Mouse (Mus musculus): ENCODE measurements around the gene Dpf1.

Dpf1 gene

DNA sequence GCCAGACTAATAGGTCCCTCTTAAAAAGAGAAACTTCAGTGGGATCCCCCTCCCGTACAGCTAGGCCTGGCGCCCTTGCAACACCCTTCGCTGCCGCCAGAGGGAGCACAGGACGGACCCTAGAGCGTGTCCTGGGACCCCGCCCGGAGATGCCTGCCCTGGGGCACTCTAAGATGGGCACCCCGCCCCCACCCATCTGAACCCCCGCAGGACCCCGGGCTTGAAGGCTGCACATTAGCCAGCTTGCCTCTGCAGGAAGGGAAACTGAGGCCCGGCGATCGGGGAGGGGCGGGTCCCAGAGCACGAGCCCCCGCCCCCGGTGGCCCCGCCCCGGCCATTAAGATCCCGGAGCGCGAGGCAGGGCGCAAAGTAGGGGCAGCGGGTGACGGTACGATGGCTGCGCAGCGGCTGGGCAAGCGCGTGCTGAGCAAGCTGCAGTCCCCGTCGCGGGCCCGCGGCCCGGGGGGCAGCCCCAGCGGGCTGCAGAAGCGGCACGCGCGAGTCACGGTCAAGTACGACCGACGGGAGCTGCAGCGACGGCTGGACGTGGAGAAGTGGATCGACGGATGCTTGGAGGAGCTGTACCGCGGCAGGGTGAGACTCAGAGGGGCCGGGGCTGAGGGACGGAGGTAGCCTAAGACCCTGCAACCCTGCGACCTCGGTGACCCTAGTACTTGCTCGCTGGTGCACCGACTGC, 14.7 kb upstream of the Dpf1 start, which contains the start of gene Ppp1r14a:
Gene Ppp1r14a (plus strand): TSS at position 367 of the 697 bp plus-strand sequence.
- DNase-seq: peak; percentile 86 to 89

DNA sequence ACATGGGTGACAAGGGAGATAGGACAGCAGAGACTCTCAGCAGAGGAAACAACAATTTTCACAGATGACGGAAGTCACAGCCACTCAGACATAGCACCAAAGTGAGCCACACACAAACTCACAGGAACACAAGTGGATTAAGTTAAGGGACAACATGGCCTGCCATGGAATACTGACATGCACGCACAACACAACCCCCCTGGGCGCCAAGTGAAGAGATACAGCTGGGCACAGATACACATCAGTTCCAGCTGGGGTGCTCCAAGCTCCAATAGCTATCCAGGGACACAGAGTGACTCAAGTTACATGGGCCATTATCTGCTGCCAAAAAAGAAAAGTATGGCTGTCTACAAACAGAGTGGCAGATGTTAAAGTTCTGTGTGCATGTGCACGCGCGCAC, 13.9 kb upstream of the Dpf1 start:
- DNase-seq: peak; percentile 78 to 93

DNA sequence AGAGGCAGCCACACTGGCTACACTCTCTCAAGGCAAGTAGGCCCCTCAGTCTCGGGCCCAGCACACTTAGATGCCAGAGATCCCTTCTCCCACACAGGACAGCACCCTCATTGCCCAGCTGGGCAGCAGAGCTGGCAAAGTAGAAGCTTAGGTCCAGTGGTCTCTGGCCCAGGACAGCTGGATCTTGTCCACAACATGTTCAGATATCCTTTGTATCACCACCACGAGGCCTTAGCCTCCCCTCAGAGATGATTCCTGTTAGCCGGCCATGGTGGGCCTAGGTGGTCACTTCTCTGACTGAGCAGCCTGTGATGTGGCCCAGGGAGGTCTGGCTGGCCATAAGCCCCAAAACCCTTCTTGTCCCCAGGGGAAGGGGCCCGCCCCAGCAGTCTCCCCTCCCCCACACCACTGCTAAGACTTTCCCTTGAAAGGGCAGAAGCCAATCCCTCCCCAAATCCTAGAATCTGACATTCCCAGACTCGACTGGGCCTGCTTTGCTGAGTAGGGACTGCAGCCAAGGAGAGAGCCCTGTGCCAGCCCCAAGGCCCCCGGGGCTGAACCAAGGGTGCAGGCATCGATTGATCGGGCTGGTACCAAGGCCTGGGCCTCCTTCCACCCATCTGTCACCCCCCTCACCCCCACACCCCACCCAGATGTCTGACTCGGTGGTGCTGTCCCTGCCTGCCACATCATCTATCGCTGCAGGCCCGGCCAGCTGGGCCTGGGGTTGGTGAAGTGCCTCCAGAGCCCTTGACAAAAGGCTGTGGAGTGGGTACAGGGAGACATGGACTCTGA, 12.9 kb upstream of the Dpf1 start:
- peak; percentile 38 to 68 for DNase-seq

DNA sequence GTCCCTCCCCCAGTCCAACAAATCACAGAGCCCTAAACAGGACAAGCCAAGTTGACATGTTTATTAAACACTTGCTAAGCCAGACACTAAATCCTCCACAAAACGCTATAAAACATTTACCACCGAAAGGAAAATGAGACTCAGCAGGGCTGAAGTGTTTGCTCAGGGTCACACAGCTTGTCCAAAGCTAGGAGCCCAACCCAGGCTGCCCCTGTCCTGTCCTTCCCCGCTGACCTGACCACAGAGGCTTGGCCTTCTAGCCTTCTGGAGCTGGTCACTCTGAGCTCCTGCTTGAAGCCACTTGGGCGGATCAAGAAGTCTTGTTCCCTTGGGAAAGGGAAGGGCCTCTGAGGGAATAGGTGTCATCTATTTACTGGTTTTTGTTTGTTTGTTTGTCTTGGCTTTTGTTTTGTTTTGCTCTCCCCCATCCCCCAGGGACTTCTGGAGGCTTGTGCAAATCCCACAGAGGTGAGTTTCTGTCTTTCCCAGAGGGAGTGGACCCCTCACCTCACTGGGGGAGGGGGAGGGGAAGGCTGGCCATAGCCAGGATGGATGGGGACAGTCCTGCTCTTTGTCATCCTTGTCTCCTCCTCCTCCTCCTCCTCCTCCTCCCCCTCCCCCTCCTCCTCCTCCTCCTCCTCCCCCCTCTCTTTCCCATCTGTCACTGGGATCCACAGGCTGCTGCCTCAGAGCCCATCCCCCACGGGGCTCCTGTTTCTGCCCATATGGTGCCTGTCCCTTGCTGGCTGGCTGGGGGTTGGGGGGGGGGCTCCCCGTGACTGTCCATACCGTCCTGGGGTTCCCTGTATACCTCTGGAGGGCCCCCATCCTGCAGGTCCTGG, 11.9 kb upstream of the Dpf1 start:
- DNase-seq: peak; percentile 34 to 62

DNA sequence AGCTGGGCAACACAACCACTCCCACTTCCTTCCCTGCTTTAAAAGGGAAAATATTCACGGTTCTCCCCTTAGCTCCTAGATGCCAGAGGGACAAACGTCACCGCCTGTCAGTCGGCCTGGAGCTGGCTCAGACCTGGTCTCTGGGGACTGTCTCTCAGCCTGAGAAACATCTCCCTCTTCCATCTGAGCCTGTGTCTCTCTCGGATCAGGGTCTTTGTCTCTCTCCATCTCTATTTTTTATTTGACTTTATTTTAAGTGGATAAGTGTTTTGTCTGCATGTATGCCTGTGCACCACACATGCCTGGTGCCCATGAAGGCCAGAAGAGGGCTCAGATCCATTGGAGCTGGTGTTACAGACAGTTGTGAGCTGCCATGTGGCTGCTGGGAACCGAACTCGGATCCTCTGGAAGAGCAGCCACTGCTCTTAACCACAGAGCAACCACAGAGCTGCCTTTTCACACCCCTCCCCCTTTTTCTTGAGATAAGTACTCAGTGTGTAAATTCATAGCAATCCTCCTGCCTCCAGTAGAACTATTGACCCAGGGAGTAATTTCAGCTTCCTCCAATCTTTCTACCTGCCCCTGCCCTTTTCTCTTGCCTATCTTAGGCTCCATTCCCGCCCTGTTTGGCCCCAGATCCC, 11.2 kb upstream of the Dpf1 start:
- peak in 1 of 2 experiments; percentile 54 for DNase-seq

DNA sequence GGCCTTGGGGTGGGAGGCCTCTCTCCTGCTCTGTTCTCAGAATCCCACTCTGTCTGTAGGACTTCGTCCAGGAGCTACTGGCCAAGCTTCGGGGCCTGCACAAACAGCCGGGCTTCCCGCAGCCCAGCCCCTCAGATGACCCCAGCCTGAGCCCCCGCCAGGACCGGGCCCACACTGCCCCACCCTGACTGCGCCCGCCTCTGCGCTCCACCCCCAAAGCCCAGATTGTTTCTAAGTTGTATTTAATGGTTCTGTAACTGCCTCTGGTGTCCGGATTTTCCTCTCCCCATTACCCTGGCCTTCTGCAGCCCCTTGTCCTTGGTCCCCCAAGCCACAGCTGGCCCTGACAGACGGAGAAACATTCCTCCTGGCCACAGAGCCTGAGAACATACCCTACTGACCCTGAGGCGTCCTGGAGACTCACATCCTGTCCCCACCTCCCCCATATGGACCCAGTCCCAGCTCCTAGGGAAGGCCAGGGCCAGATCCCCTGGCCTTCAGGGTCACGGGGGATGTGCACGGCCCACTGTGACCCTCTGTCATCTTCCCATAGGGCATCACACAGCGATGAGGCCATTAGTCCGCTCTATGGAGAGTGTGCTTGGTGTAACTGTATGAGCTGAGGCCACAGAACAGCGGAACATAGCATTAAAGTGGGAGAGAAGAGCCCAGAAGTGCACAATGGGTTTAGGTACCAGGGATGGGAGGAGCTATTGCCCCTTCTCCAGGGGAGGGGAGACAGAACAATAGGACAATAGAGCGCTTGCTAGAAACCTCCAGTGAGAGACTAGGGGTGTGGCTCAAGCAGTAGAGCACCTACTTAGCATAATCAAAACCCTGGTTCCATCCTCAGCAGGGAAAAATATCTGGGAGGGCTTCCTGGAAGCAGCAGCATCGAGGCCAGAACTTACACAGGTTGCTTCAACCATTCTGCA, 10.4 kb upstream of the Dpf1 start:
- DNase-seq: peak; percentile 73 to 91

DNA sequence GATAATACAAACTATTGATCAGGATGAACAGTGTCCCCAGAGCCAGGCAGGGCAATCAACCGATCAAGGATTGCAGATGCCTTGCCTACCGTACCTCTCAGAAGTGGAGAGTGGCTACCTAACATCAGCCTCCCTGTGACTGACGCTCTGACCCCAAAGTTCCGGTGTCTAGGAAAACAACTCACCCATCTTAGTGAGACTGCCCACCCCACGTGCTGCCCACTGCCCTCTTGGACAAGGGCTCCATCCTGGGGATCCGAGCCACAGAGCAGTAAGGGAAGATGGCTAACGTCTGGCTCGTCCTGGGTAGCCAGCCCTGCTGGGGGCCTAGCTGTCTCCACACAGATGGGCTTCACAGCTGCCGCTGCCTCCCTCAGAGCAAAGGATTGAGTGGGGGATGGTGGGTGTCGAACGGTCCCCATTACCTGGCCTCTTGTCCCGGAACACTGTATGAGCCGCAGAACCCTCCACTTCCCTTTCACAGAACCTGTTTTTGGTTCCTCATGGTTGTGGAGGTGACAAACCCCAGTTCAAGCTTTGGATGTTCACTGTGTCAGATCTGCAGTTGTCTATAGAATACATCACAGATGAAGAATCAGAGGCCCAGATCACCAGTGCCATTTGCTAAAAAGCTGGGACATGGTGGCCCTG, 9.5 kb upstream of the Dpf1 start:
- no peak for DNase-seq

DNA sequence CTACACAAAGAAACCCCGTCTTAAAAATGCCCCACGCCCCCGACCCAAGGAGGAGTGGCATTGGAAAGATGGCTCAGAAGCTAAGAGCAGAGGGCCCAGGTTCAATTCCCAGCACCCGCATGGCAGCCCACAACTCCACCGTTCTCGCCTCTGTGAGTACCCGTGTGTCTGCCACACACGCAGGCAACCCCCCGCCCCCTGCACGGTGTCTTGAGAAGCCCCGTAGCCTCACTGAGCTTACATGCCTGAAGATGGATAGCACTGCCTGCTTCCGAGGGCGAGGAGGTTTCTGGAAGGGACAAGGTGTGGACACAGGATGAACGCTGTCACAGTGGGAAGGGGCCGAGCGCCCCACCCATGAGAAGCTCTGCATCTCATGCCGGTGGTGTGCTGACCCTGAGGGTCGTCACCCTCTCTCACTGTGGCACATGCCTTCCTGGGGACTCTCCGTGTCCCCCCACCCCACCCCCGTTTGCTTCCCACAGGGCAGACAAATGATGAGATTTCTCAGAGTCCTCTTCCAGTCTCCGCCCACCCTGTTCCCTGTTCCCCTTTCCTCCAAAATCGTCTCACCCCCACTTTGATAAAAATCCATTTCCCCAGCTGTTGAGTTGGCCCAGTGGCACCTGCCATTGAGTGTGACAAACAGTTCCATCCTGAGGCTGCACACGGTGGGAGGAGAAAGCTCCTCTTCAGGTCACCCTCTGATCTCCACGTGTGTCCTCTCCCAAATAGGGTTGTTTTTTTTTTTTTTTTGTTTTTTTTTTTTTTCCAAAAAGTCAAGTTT, 7.7 kb upstream of the Dpf1 start:
- no peak for DNase-seq

DNA sequence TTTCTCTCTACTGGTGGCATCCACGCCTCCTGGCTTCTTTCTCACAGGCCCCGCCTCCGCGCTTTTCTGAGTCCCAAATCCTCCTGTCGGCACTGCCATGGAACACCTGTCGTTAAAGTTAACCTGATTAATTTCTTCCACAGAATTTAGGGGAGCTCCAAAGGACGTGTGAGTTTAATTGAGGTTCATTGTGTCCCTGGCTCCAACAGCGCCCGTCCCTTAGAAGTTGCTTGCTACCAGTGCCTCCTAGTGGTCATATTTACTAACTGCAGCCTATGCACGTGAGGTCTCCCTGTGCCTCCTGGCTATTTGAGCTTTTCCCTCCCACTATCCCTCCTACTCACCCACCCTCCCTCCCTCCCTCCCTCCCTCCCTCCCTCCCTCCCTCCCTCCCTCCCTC, 6.8 kb upstream of the Dpf1 start:
- peak; percentile 65 to 79 for DNase-seq

DNA sequence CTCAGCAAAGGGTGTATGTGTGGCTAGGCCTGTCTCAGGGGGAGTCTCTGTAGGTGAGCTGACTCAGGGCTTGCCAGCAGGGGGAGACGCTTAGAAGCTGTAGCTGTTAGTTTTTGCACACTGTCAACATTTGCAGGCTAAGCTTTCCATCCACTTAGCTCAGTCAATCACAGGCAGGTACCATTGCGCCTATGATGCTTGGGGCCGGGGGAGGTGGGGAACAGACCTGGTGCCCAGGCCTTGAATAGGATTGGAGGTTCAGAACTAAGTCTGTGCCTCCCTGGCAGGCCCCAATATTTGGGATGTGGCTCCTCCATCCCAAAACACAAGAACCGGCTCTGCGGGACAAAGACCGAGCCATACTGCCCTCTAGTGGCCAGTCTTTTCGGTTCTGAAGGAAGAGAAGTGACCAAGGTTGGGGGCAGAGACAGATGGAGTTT, 2.6 kb upstream of the Dpf1 start:
- DNase-seq: peak in 1 of 2 experiments; percentile 80

DNA sequence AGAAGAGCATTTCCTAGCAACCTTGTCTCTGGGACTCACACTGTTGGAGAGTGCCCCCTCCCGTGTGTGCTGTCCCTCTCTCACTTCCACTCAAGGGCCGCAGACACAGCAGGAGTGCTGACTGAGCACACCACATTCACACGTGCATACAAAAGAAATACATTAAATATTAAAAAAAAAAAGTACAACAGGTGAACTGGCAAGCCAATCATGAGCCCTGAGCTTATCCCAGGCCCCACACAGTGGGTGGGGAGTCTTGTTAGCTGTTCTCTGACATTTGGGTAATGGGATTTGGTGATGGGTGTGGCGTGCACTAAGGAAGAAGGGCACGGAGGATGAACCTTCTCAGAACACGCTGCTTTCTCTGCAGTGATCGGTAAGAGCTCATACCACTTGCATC, 1.1 kb upstream of the Dpf1 start:
- no peak for DNase-seq

DNA sequence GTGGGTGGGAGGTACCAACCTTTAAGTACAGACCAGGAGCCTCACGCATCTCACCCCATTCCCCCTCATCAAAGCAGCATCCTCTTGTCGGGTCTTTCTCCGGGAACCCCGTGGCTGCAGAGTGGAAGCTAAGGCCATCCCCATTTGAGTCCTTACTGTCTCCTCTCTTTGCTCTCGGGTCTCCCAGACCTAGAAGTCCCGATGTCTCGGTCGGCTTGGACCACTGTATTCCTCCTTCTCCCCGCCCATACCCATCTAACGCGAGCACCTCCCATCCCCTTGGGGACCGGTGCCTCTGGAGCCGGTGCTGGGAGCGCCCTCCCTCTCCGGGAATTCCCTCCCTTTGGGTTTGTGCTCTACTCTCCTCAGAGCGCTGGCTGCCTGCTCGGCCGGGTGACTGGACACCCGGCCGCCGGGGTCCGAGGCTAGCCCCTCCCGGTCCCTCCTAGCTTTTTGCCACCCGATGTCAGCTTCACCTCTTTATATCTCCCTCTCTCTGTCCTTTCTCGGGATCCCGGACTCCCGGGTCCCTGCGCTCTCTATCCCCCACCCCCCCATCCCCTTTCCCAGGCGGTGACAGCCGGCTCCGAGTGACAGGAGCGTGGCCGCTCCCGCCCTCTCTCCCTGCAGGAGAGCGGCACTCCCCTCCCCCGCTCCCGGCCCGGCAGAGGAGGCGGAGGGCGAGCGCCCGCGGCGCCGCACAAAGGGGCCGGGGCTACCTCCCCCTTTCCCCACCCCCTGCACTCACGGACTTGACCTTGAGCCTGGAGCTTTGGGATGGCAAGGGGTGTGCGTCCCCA, 912 bp downstream of the Dpf1 start:
- no peak for DNase-seq

DNA sequence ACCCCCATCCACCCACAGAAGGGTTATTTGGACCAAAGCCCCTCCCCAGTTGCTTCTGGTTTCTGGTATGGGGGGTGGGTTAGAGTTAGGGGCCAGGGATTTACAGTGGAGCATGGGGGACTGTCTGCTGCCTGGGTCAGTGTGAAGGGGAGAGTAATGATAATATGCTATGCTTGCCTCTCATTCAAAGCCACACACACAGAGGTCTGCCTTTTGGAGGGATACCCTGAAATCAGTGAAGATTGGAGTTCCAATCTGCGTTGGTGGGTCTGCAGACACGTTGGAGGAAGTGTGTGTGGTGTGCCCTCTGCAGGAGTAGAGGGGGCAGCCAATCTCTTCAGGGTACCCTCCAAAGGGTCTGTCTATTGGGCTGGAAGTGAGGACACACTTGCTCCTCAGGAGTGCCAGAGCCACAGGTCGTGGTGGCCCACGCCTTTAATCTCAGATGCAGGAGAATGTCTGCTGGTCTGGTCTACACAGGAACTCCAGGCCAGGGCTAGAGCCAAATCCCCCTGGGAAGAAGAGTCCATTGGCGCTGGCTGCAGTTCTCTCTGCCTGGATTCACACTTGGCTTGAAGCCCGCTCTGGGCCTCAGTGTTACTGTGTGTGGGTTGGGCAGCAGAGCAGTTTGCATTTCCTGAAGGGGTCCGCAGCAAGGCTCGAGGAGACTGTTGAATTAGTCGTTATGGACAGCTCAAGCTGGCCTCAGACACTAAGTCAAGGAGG, 1.7 kb downstream of the Dpf1 start:
- no peak for DNase-seq

DNA sequence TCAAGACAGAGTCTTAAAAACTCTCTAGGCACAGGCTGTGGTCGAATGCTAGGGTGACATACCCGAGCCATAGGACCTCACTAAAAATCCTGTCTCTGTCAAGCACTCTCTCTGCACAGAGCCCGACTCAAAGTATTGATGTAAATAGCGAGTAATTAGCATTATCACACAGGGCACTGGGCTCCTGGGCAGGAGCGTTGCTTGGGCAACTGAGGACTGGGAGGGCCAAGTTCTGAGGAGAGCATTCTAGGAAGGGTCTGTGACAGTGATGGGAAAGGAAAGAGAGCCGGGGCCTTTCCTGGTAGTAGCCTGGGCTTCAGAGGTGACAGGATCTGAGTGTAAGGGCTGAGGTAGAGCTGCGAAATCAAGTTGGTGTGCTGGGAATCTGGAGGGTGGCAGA, 2.4 kb downstream of the Dpf1 start:
- DNase-seq: no peak

DNA sequence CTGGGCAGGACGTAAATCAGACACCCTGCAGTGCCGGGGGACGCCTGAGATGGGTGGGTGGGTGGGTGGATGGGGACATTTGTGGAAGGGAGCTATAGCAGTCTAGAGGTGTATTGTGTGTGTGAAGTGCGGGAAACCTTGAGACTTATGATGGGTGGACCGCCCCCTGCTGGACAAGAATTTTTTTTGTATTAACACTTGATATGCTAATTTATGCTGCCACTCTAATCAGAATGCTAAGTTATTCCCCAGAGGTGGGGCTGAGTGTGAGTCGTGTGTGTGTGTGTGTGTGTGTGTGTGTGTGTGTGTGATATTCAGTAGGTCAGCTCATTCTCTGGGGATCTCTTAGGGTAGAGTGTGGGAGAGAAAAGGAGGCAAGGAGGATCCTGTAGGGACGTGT, 2.9 kb downstream of the Dpf1 start:
- DNase-seq: no peak

DNA sequence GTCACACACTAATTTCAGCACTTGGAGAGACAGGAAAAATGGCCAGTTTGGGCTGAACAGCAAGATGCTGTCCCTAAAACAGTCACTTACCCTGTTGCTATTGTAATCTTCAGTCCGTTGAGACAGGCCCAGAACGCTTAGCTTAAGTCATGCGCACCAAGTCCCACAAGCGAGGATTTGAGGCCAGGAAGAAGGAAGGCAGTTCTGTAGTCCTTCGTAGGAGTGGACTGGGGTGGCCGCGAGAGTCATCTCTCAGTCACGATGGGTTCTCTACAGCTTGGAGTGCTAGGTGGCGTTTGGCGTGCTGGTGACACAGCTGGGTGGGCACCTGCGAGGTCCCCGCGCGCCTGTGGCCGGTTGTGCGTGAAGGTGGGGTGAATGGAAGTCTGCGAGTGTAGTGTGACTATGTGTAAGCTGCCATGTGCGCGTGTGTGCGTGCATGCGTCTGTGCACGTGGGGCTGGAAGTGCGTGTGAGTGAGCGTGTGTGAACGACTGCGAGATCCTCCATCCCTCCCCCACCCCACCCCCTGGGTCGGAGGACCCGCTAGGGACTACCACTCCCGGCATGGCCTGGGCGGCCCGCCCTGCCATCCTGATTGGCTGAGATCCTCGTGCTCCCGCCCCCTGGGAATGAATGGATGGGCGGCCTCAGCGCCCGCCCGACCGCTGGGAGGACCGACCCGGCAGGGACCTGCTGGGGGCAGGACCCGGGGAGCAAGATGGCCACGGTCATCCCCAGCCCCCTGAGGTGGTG, 3.8 kb downstream of the Dpf1 start:
- DNase-seq: peak; percentile 92 to 93

DNA sequence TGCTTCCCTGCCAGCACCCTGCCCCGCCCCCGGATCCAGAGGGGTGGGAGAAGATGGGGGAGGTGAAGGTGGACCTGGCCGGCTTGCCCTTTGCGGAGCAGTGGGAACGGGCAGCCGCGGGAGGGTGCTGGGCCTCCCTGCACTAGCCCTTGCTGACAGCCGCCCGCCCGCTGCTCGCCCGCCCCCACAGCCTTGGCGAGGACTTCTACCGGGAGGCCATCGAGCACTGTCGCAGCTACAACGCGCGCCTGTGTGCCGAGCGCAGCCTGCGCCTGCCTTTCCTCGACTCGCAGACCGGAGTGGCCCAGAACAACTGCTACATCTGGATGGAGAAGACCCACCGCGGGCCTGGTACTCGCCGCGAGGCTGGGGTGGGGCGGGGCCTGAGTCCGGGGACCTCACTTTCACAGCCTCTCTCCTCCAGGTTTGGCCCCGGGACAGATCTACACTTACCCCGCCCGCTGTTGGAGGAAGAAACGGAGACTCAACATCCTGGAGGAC, 5.5 kb downstream of the Dpf1 start:
- no peak for DNase-seq

DNA sequence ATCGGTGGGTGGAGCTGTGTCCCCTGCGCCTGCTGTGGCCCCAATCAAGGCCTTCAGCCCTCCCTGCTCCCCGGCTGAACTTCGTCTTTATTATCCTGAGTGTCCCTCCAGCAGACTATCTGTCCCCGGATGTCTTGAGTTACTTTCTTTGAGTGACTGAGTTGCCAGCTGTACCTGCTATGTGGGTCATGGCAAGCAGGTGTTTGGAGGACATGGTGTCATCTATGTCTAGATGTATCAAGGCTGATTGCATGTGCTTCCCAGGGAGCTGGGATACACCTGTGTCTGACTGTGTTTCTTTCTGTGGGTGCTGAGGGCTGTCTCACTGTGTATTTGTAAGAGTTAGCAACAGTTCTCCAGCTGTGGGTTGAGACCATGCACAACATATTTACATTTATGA, 6.0 kb downstream of the Dpf1 start:
- no peak for DNase-seq

Data from lung, postnatal 4 days (tissue).